Mouse (Mus musculus) stomach, embryonic 14.5 days (tissue): ENCODE data around the gene Nsun5. TPM values are rescaled to one million over a fixed set of nuclear protein-coding genes. Genes with fewer than 3 reads are reported as not detected.

ENCODE experiments used
- ATAC-seq: fragments of 200-750 bp; cut with Nextera tagmentation; 2 replicates; pipeline ENCODE4 v1.8.0; 2017; ENCODE audit warnings: low read depth, moderate TSS enrichment; ENCODE audit not compliant: insufficient number of reproducible peaks, insufficient read depth, low FRiP score
- H3K27ac ChIP-seq: fragments of 300-500 bp; sonication (generic); 2 replicates; pipeline ENCODE4 v1.5.1; 2014; ENCODE audit warnings: mild to moderate bottlenecking, low read length, moderate library complexity, mixed read lengths
- H3K27me3 ChIP-seq: fragments of 300-500 bp; sonication (generic); 2 replicates; pipeline ENCODE4 v1.6.1; 2014; ENCODE audit warnings: low read length, control low read depth, mixed read lengths; ENCODE audit not compliant: control insufficient read depth, insufficient read depth
- H3K36me3 ChIP-seq: fragments of 300-500 bp; sonication (generic); 2 replicates; pipeline ENCODE4 v1.6.1; 2014; ENCODE audit warnings: mild to moderate bottlenecking, control low read depth, low read length, moderate library complexity, mixed read lengths; ENCODE audit not compliant: control insufficient read depth, insufficient read depth
- H3K4me1 ChIP-seq: fragments of 300-500 bp; sonication (generic); 2 replicates; pipeline ENCODE4 v1.6.1; 2014; ENCODE audit warnings: low read length, control low read depth, mixed read lengths; ENCODE audit not compliant: control insufficient read depth, insufficient read depth
- H3K4me2 ChIP-seq: fragments of 300-500 bp; sonication (generic); replicated peaks from 2 replicates; pipeline ENCODE4 v1.6.1; 2014; ENCODE audit warnings: low read depth, low read length, control low read depth
- H3K4me3 ChIP-seq: fragments of 300-500 bp; sonication (generic); 2 replicates; pipeline ENCODE4 v1.5.1; 2014; ENCODE audit warnings: low read depth, low read length, control low read depth
- H3K9ac ChIP-seq: fragments of 300-500 bp; sonication (generic); replicated peaks from 2 replicates; pipeline ENCODE4 v1.6.1; 2014; ENCODE audit warnings: low read depth, mild to moderate bottlenecking, control low read depth, low read length, moderate library complexity, mixed read lengths
- H3K9me3 ChIP-seq: fragments of 300-500 bp; sonication (generic); 2 replicates; pipeline ENCODE4 v1.6.1; 2016; ENCODE audit warnings: low read depth, low read length, control low read depth; ENCODE audit not compliant: control insufficient read depth
- WGBS: fragments of 180-500 bp; shearing (Covaris S2); extraction: QIAGEN DNeasy Blood & Tissue Kit; methylation state at CpG from one replicate; pipeline ENCODE4 v1.1.7; 2014; 5-methylcytosine and 5-hydroxymethylcytosine counted together
- polyA plus RNA-seq: library from polyadenylated mRNA; unstranded; fragments of >200 nt; fragmentation: Nextera tagmentation; extraction: Ambion mirVana; gene quantifications from 2 replicates; pipeline ENCODE4 v1.2.1, GENCODE M21; 2014

The Nsun5 gene
- polyA plus RNA-seq, 1 experiment from 2014 or later, result 26.1 TPM

- Histone ChIP-seq H3K27ac (no peak overlapping the region), H3K9ac (no peak overlapping the region), H3K4me1 (no peaks in the 10 kb centered on the region), H3K9me3 (no peaks in the 10 kb centered on the region), H3K4me2 (no peak overlapping the region), H3K36me3 (peaks cover 91% of the 10 kb centered on the region), H3K4me3 (no peak overlapping the region), H3K27me3 (no peaks in the 10 kb centered on the region)
- 94% methylated on average over 4 of the region's 4 CpGs for WGBS
- no peak for ATAC-seq
Observed at GRCm38 (mm10) chr5:135380681-135381080, 10.9 kb downstream of the Nsun5 start.

DNA sequence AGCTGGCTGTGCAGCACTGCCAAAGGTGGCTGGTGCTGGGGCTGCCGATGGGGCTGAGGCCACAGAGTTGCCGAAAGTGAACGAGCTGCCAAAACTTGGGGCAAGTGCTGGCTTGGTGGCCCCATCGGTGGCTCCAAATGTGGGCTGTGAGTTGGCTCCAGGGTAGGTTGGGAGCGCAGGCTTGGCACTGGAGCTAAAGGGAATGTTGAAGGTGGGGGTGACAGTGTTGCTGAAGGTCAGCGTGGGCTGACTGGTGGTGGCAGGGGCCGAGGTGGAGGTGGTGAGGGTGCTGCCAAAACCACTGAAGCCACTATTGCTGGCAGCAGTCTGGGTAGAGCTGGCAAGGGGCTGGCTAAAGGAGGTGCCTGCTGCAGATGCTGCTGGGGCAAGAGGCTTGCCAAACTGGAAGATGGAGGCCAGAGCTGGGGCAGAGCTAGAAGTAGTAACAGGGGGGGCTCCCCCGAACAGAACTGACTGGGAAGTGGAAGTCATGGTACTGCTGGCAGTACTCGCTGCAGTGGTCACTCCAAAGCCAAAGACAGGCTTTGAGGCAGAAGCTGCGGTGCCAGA is 11.7 kb downstream of the Nsun5 start:
- Histone ChIP-seq H3K27ac (no peak overlapping the region), H3K36me3 (peaks cover 87% of the 10 kb centered on the region), H3K27me3 (no peaks in the 10 kb centered on the region), H3K4me2 (no peak overlapping the region), H3K4me1 (no peaks in the 10 kb centered on the region), H3K9me3 (no peaks in the 10 kb centered on the region), H3K4me3 (no peak overlapping the region), H3K9ac (no peak overlapping the region)
- WGBS, result 91% methylated on average over 10 of the region's 10 CpGs
- ATAC-seq, result no peak

- WGBS, result 86% methylated on average over 7 of the region's 7 CpGs
- H3K4me1 ChIP-seq, result no peaks in the 10 kb centered on the region
- no peak overlapping the region for H3K4me3 ChIP-seq
- no peaks in the 10 kb centered on the region for H3K27me3 ChIP-seq
- H3K9me3 ChIP-seq, result no peaks in the 10 kb centered on the region
- no peak for ATAC-seq
- no peak overlapping the region for H3K27ac ChIP-seq
- peaks cover 92% of the 10 kb centered on the region for H3K36me3 ChIP-seq
- H3K9ac ChIP-seq, result no peak overlapping the region
- H3K4me2 ChIP-seq, result no peak overlapping the region
Observed at GRCm38 (mm10) chr5:135382746-135383145, 13.0 kb downstream of the Nsun5 start.

DNA sequence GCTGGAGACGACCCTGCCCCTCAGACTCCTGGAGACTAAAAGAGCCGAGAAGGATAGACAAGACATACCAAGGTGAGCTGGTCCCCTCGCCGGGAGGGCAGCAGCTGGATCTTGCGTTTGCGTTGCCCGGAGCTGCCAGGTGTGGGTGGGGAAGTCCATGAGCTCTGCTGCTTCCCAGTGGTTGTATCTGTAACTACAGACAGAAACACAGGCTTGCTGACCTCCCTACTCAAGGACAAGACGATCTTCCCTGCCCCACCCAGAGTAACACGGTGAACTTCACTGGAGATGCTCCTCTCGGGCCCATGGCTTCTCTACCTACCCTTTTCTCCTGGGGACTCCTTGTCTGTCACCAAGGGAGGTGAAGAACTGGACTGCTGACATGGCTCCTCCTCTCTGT is 14.0 kb downstream of the Nsun5 start:
- no peaks in the 10 kb centered on the region for H3K27me3 ChIP-seq
- WGBS, result 83% methylated on average over 10 of the region's 10 CpGs
- H3K4me2 ChIP-seq, result no peak overlapping the region

GRCm38 (mm10) chr5:135394004-135394823 is 24.5 kb downstream of the Nsun5 start, which contains the start of gene Pom121:
Gene Pom121 (minus strand): TSS chr5:135394546.
- H3K27me3 ChIP-seq, result no peaks in the 10 kb centered on the region
- peak within 1 kb of the TSS; percentile 97 for H3K9ac ChIP-seq
- peak within 1 kb of the TSS; percentile 70 for H3K4me2 ChIP-seq
- peak within 1 kb of the TSS; percentile 84 for H3K27ac ChIP-seq
- H3K36me3 ChIP-seq, result peaks cover 30% of the 10 kb centered on the region
- ATAC-seq, result peak; percentile 89
- peak within 1 kb of the TSS; percentile 92 for H3K4me3 ChIP-seq
- peaks cover 10% of the 10 kb centered on the region; the same call in 1 of the 2 replicates for H3K4me1 ChIP-seq
- WGBS, result under 1% methylated on average over 87 of the region's 110 CpGs
- H3K9me3 ChIP-seq, result no peaks in the 10 kb centered on the region

More for the DNA sequence above, 14.0 kb downstream of the Nsun5 start:
- Histone ChIP-seq H3K9ac (no peak overlapping the region), H3K4me3 (no peak overlapping the region), H3K36me3 (peaks cover 91% of the 10 kb centered on the region), H3K9me3 (no peaks in the 10 kb centered on the region), H3K4me1 (no peaks in the 10 kb centered on the region), H3K27ac (no peak overlapping the region)
- no peak for ATAC-seq

DNA sequence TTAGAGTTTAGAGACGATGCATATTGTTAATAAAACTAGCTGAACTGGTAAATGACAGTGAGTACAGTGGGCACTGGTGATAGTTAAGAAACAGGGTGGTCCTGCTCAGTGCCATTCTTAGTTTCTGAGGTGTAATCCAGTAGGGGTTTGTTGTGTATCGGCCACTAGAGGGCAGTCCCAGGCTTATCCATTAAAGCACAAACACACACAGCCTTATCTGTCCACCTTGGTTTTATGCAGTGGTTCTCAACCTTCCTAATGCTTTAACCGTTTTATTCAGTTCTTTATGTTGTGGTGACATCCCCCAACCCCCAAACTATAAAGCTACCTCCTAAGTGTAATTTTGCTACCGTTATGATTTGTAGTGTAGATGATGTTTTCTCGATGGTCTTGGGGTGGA is 26.1 kb downstream of the Nsun5 start:
- H3K9me3 ChIP-seq, result no peaks in the 10 kb centered on the region
- H3K9ac ChIP-seq, result no peak overlapping the region
- 50% methylated on average over 5 of the region's 5 CpGs for WGBS
- no peak overlapping the region for H3K4me3 ChIP-seq
- peaks cover 15% of the 10 kb centered on the region for H3K36me3 ChIP-seq
- H3K27ac ChIP-seq, result no peak overlapping the region
- no peaks in the 10 kb centered on the region for H3K27me3 ChIP-seq
- no peak for ATAC-seq
- peaks cover 10% of the 10 kb centered on the region; the same call in 1 of the 2 replicates for H3K4me1 ChIP-seq
- H3K4me2 ChIP-seq, result no peak overlapping the region

DNA sequence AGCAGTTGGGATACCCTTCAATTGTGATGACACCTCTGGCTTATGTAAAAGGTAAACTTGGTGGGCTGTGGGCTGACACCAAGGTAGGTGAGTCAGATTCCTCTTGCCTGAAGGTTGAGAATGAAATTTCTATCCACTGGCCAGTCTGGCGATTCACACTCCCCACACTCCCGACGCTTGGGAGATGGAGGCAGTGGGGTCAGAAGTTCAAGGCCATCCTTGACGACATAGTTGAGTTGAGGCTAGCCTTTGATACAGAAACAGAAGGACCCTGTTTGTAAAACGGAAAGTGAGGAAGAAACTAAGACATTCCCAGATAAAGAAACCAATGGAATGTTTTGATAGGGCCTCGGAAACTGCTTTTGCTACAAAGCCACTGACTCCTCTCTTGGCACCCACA is 29.6 kb downstream of the Nsun5 start:
- H3K36me3 ChIP-seq, result no peaks in the 10 kb centered on the region
- H3K9me3 ChIP-seq, result no peaks in the 10 kb centered on the region
- no peak overlapping the region for H3K4me3 ChIP-seq
- WGBS, result 66% methylated on average over 6 of the region's 6 CpGs
- H3K27me3 ChIP-seq, result no peaks in the 10 kb centered on the region
- no peak for ATAC-seq
- no peaks in the 10 kb centered on the region for H3K4me1 ChIP-seq
- no peak overlapping the region for H3K9ac ChIP-seq
- H3K4me2 ChIP-seq, result no peak overlapping the region
- H3K27ac ChIP-seq, result no peak overlapping the region

DNA sequence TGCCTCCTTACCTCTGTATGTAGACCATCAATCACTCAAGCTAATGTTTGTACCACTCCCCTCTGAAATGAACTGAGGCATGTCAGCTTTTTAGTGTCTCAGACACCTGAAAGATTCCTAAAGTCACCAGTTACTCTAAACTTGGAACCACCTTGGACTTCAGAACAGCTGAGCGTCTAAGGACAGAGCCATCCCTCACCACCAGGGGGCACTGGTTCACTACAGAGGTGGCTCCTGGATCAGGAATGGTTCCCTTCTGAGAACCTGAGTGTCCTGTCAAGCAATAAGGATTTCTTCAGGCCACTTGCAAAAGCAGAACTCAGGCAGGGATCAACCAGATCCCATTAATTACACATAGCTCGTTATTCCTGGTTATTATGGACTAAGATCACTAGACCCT is 30.5 kb downstream of the Nsun5 start:
- ATAC-seq, result peak; percentile 44; the same call in 1 of the 2 replicates
- H3K27ac ChIP-seq, result no peak overlapping the region
- H3K36me3 ChIP-seq, result no peaks in the 10 kb centered on the region
- no peaks in the 10 kb centered on the region for H3K4me1 ChIP-seq
- H3K4me2 ChIP-seq, result no peak overlapping the region
- H3K4me3 ChIP-seq, result no peak overlapping the region
- H3K9ac ChIP-seq, result no peak overlapping the region
- H3K9me3 ChIP-seq, result no peaks in the 10 kb centered on the region
- WGBS, result 2% methylated on average over 2 of the region's 2 CpGs
- no peaks in the 10 kb centered on the region for H3K27me3 ChIP-seq
